Mouse (Mus musculus) liver, embryonic 14.5 days (tissue): Measurements from ENCODE around the gene Slc15a3. TPM values are rescaled to one million over a fixed set of nuclear protein-coding genes. Genes with fewer than 3 reads are reported as not detected.
A peak's percentile ranks its signal among the peaks of the same experiment; 100 is the strongest.

Experiments used
- ATAC-seq: fragments of 200-750 bp; cut with Nextera tagmentation; 2 replicates; pipeline ENCODE4 v1.8.0; 2017; ENCODE audit warnings: moderate number of reproducible peaks, mild to moderate bottlenecking, moderate library complexity; ENCODE audit not compliant: insufficient read depth
- DNase-seq, 3 experiments: peaks; one replicate each; pipeline ENCODE4 v3.0.0-alpha.2; 2012 to 2013; ENCODE audit warnings: low read depth in 3 of 3, low spot score in 3 of 3
- H3K27ac ChIP-seq: fragments of 300-500 bp; sonication (generic); 2 replicates; pipeline ENCODE4 v1.5.1; 2014; ENCODE audit warnings: moderate library complexity, mild to moderate bottlenecking, control low read depth, inconsistent platforms
- H3K27me3 ChIP-seq: fragments of 300-500 bp; sonication (generic); 2 replicates; pipeline ENCODE4 v1.6.1; 2014; ENCODE audit warnings: mild to moderate bottlenecking, low read length, moderate library complexity; ENCODE audit not compliant: control insufficient read depth, insufficient read depth
- H3K36me3 ChIP-seq: fragments of 300-500 bp; sonication (generic); replicated peaks from 2 replicates; pipeline ENCODE4 v1.6.1; 2014; ENCODE audit warnings: low read depth; ENCODE audit not compliant: control insufficient read depth, insufficient read depth
- H3K4me1 ChIP-seq, 2 experiments: fragments of 200-500 bp in 1 of 2; fragments of 300-500 bp in 1 of 2; sonication (generic) in 1 of 2; replicated peaks; 2 replicates each; pipeline ENCODE4 v1.6.1; 2012 to 2014; ENCODE audit warnings: antibody characterized with exemption in 1 of 2, inconsistent platforms in 1 of 2, low read length in 1 of 2; ENCODE audit not compliant: control insufficient read depth in 2 of 2, insufficient read depth in 2 of 2
- H3K4me2 ChIP-seq: fragments of 300-500 bp; sonication (generic); 2 replicates; pipeline ENCODE4 v1.6.1; 2014; ENCODE audit warnings: low read depth, mild to moderate bottlenecking, control low read depth, moderate library complexity
- H3K4me3 ChIP-seq, 2 experiments: fragments of 200-500 bp in 1 of 2; fragments of 300-500 bp in 1 of 2; sonication (generic) in 1 of 2; 2 replicates each; pipeline ENCODE4 v1.5.1; 2012 to 2014; ENCODE audit warnings: low read depth in 2 of 2, low read length in 2 of 2, mild to moderate bottlenecking in 2 of 2, control low read depth in 1 of 2, inconsistent platforms in 1 of 2, moderate library complexity in 1 of 2; ENCODE audit not compliant: insufficient read depth in 1 of 2
- H3K9ac ChIP-seq: fragments of 300-500 bp; sonication (generic); replicated peaks from 2 replicates; pipeline ENCODE4 v1.6.1; 2014; ENCODE audit warnings: mild to moderate bottlenecking, control low read depth, moderate library complexity
- H3K9me3 ChIP-seq: fragments of 300-500 bp; sonication (generic); 2 replicates; pipeline ENCODE4 v1.6.1; 2016; ENCODE audit warnings: low read length, mixed read lengths; ENCODE audit not compliant: control insufficient read depth
- CTCF ChIP-seq: IDR thresholded peaks from 2 replicates; pipeline ENCODE4 v1.5.1; 2016; ENCODE audit warnings: antibody characterized with exemption, low read depth, control low read depth
- EP300 ChIP-seq: IDR thresholded peaks from 2 replicates; pipeline ENCODE4 v1.6.1; 2016; ENCODE audit warnings: antibody characterized with exemption, low read depth
- WGBS: fragments of 180-500 bp; shearing (Covaris S2); extraction: QIAGEN DNeasy Blood & Tissue Kit; methylation state at CpG from one replicate; pipeline ENCODE4 v1.1.7; 2014; ENCODE audit not compliant: insufficient replicate concordance; 5-methylcytosine and 5-hydroxymethylcytosine counted together
- polyA plus RNA-seq, 2 experiments: library from polyadenylated mRNA; depleted of rRNA in 1 of 2; stranded (reverse) in 1 of 2; unstranded in 1 of 2; fragments of >200 nt; fragmentation: Nextera tagmentation in 1 of 2; extraction: Ambion mirVana in 1 of 2; gene quantifications; 2 replicates each; pipeline versions ENCODE4 v1.2.1 to v1.2.3; 2012 to 2014

Gene Slc15a3
- polyA plus RNA-seq, 2 experiments = 1.4 to 3.7 TPM

- H3K4me3 ChIP-seq = no peak overlapping the region
- H3K27ac ChIP-seq = no peak overlapping the region
- H3K9ac ChIP-seq = no peak overlapping the region
- 0 out of 4 replicates have a peak, but pooled peaks cover 0 to 7% of the 10 kb centered on the region in 2 experiments for H3K4me1 ChIP-seq
- no peak for TF ChIP-seq EP300
- peak; percentile 83 for TF ChIP-seq CTCF
- H3K9me3 ChIP-seq = no peaks in the 10 kb centered on the region
- DNase-seq = peak in 1 of 3 experiments; percentile 7
- 42% methylated on average over 3 of the region's 3 CpGs for WGBS
- H3K27me3 ChIP-seq = no peaks in the 10 kb centered on the region
- peak; percentile 21; the same call in 1 of the 2 replicates for ATAC-seq
- H3K4me2 ChIP-seq = no peak overlapping the region
- H3K36me3 ChIP-seq = peaks cover 25% of the 10 kb centered on the region
Observed at GRCm38 (mm10) chr19:10907891-10908290, 68.4 kb downstream of the Slc15a3 start.

Other genes starting within 250 kb of the Slc15a3 start
- gene Ddb1, start 234.4 kb upstream of the Slc15a3 start, polyA plus RNA-seq (2012; rRNA removed) = 66.8 and 91.2 TPM in 2 replicates
- gene Ddb1, start 234.4 kb upstream of the Slc15a3 start, polyA plus RNA-seq (2014; fragmentation: Nextera tagmentation; extraction: Ambion mirVana) = 133 and 147 TPM in 2 replicates
- gene Tkfc, start 234.1 kb upstream of the Slc15a3 start, polyA plus RNA-seq (2012; rRNA removed) = 11.7 and 13.9 TPM in 2 replicates
- gene Tkfc, start 234.1 kb upstream of the Slc15a3 start, polyA plus RNA-seq (2014; fragmentation: Nextera tagmentation; extraction: Ambion mirVana) = 15.1 and 15.6 TPM in 2 replicates
- 6.7 and 8.5 TPM in 2 replicates for gene Vwce, start 205.5 kb upstream of the Slc15a3 start, polyA plus RNA-seq (2012; rRNA removed)
- 5.4 and 7.4 TPM in 2 replicates for gene Vwce, start 205.5 kb upstream of the Slc15a3 start, polyA plus RNA-seq (2014; fragmentation: Nextera tagmentation; extraction: Ambion mirVana)
- 0.02 TPM in 1 of 2 replicates, not detected in the other for gene Pga5, start 161.7 kb upstream of the Slc15a3 start, polyA plus RNA-seq (2012; rRNA removed)
- not detected in 2 replicates for gene Pga5, start 161.7 kb upstream of the Slc15a3 start, polyA plus RNA-seq (2014; fragmentation: Nextera tagmentation; extraction: Ambion mirVana)
- gene Vps37c, start 151.0 kb upstream of the Slc15a3 start, polyA plus RNA-seq (2012; rRNA removed) = 6.0 and 6.3 TPM in 2 replicates
- 9.3 and 10.4 TPM in 2 replicates for gene Vps37c, start 151.0 kb upstream of the Slc15a3 start, polyA plus RNA-seq (2014; fragmentation: Nextera tagmentation; extraction: Ambion mirVana)
- gene Cd5, start 100.7 kb upstream of the Slc15a3 start, polyA plus RNA-seq (2012; rRNA removed) = 0.02 and 0.13 TPM in 2 replicates
- gene Cd5, start 100.7 kb upstream of the Slc15a3 start, polyA plus RNA-seq (2014; fragmentation: Nextera tagmentation; extraction: Ambion mirVana) = 0.04 TPM in 1 of 2 replicates, not detected in the other
- gene Cd6, start 9.7 kb upstream of the Slc15a3 start, polyA plus RNA-seq (2012; rRNA removed) = not detected in 2 replicates
- gene Cd6, start 9.7 kb upstream of the Slc15a3 start, polyA plus RNA-seq (2014; fragmentation: Nextera tagmentation; extraction: Ambion mirVana) = 0.05 TPM in 1 of 2 replicates, not detected in the other
- gene Tmem132a, start 30.2 kb downstream of the Slc15a3 start, polyA plus RNA-seq (2012; rRNA removed) = 2.5 and 2.8 TPM in 2 replicates
- gene Tmem132a, start 30.2 kb downstream of the Slc15a3 start, polyA plus RNA-seq (2014; fragmentation: Nextera tagmentation; extraction: Ambion mirVana) = 1.6 and 2.2 TPM in 2 replicates
- gene Tmem109, start 42.3 kb downstream of the Slc15a3 start, polyA plus RNA-seq (2012; rRNA removed) = 10.9 and 11.1 TPM in 2 replicates
- 16.1 and 16.5 TPM in 2 replicates for gene Tmem109, start 42.3 kb downstream of the Slc15a3 start, polyA plus RNA-seq (2014; fragmentation: Nextera tagmentation; extraction: Ambion mirVana)
- gene Prpf19, start 55.5 kb downstream of the Slc15a3 start, polyA plus RNA-seq (2012; rRNA removed) = 108 and 117 TPM in 2 replicates
- gene Prpf19, start 55.5 kb downstream of the Slc15a3 start, polyA plus RNA-seq (2014; fragmentation: Nextera tagmentation; extraction: Ambion mirVana) = 15.7 and 19.1 TPM in 2 replicates
- not detected in 2 replicates for gene Zp1, start 80.9 kb downstream of the Slc15a3 start, polyA plus RNA-seq (2012; rRNA removed)
- gene Zp1, start 80.9 kb downstream of the Slc15a3 start, polyA plus RNA-seq (2014; fragmentation: Nextera tagmentation; extraction: Ambion mirVana) = not detected in 2 replicates
- 0.02 and 0.04 TPM in 2 replicates for gene Ptgdr2, start 97.4 kb downstream of the Slc15a3 start, polyA plus RNA-seq (2012; rRNA removed)
- 0.05 and 0.09 TPM in 2 replicates for gene Ptgdr2, start 97.4 kb downstream of the Slc15a3 start, polyA plus RNA-seq (2014; fragmentation: Nextera tagmentation; extraction: Ambion mirVana)
- 3.3 and 4.9 TPM in 2 replicates for gene Ccdc86, start 109.5 kb downstream of the Slc15a3 start, polyA plus RNA-seq (2012; rRNA removed)
- gene Ccdc86, start 109.5 kb downstream of the Slc15a3 start, polyA plus RNA-seq (2014; fragmentation: Nextera tagmentation; extraction: Ambion mirVana) = 9.9 and 10.6 TPM in 2 replicates
- not detected in 2 replicates for gene Ms4a10, start 134.9 kb downstream of the Slc15a3 start, polyA plus RNA-seq (2012; rRNA removed)
- 0.23 TPM in 1 of 2 replicates, not detected in the other for gene Ms4a10, start 134.9 kb downstream of the Slc15a3 start, polyA plus RNA-seq (2014; fragmentation: Nextera tagmentation; extraction: Ambion mirVana)
- gene Ms4a15, start 153.5 kb downstream of the Slc15a3 start, polyA plus RNA-seq (2012; rRNA removed) = not detected in 2 replicates
- gene Ms4a15, start 153.5 kb downstream of the Slc15a3 start, polyA plus RNA-seq (2014; fragmentation: Nextera tagmentation; extraction: Ambion mirVana) = not detected in 2 replicates
- gene Ms4a18, start 178.3 kb downstream of the Slc15a3 start, polyA plus RNA-seq (2012; rRNA removed) = 0.02 TPM in 1 of 2 replicates, not detected in the other
- not detected in 2 replicates for gene Ms4a18, start 178.3 kb downstream of the Slc15a3 start, polyA plus RNA-seq (2014; fragmentation: Nextera tagmentation; extraction: Ambion mirVana)
- 0.08 and 0.25 TPM in 2 replicates for gene Ms4a8a, start 241.4 kb downstream of the Slc15a3 start, polyA plus RNA-seq (2012; rRNA removed)
- gene Ms4a8a, start 241.4 kb downstream of the Slc15a3 start, polyA plus RNA-seq (2014; fragmentation: Nextera tagmentation; extraction: Ambion mirVana) = 0.11 TPM in 1 of 2 replicates, not detected in the other